Mouse (Mus musculus) embryonic facial prominence, embryonic 11.5 days (tissue): ENCODE measurements around the gene Sipa1l1. TPM values are rescaled to one million over a fixed set of nuclear protein-coding genes. Genes with fewer than 3 reads are reported as not detected.

Experiments
- ATAC-seq: fragments of 200-750 bp; cut with Nextera tagmentation; replicated peaks from 2 replicates; pipeline ENCODE4 v1.8.0; 2017; ENCODE audit warnings: low read depth; ENCODE audit not compliant: insufficient number of reproducible peaks, low FRiP score, low TSS enrichment
- DNase-seq: peaks from one replicate; pipeline ENCODE4 v3.0.0-alpha.2; 2015; ENCODE audit warnings: low spot score
- H3K27ac ChIP-seq: fragments of 300-500 bp; sonication (generic); replicated peaks from 2 replicates; pipeline ENCODE4 v1.5.1; 2014; ENCODE audit warnings: mild to moderate bottlenecking, low read depth, low read length, control low read depth
- H3K27me3 ChIP-seq: fragments of 300-500 bp; sonication (generic); 2 replicates; pipeline ENCODE4 v1.6.1; 2014; ENCODE audit warnings: mild to moderate bottlenecking, low read length, moderate library complexity, mixed read lengths; ENCODE audit not compliant: control insufficient read depth, insufficient read depth
- H3K36me3 ChIP-seq: fragments of 300-500 bp; sonication (generic); replicated peaks from 2 replicates; pipeline ENCODE4 v1.6.1; 2014; ENCODE audit warnings: low read depth, mild to moderate bottlenecking, low read length, moderate library complexity, mixed read lengths; ENCODE audit not compliant: control insufficient read depth, insufficient read depth
- H3K4me1 ChIP-seq: fragments of 300-500 bp; sonication (generic); 2 replicates; pipeline ENCODE4 v1.6.1; 2014; ENCODE audit warnings: low read length, mixed read lengths; ENCODE audit not compliant: control insufficient read depth, insufficient read depth
- H3K4me2 ChIP-seq: fragments of 300-500 bp; sonication (generic); 2 replicates; pipeline ENCODE4 v1.6.1; 2014; ENCODE audit warnings: low read depth, mild to moderate bottlenecking, control low read depth, low read length, moderate library complexity
- H3K4me3 ChIP-seq: fragments of 300-500 bp; sonication (generic); 2 replicates; pipeline ENCODE4 v1.5.1; 2014; ENCODE audit warnings: low read depth, low read length, control low read depth
- H3K9ac ChIP-seq: fragments of 300-500 bp; sonication (generic); replicated peaks from 2 replicates; pipeline ENCODE4 v1.6.1; 2014; ENCODE audit warnings: mild to moderate bottlenecking, control low read depth, low read length
- H3K9me3 ChIP-seq: fragments of 300-500 bp; sonication (generic); replicated peaks from 2 replicates; pipeline ENCODE4 v1.6.1; 2016; ENCODE audit warnings: mild to moderate bottlenecking, low read length, inconsistent platforms, mixed read lengths; ENCODE audit not compliant: control insufficient read depth
- WGBS: fragments of 180-500 bp; shearing (Covaris S2); extraction: QIAGEN DNeasy Blood & Tissue Kit; methylation state at CpG from one replicate; pipeline ENCODE4 v1.1.7; 2014; 5-methylcytosine and 5-hydroxymethylcytosine counted together
- polyA plus RNA-seq: library from polyadenylated mRNA; unstranded; fragments of >200 nt; fragmentation: Nextera tagmentation; extraction: Ambion mirVana; gene quantifications from 2 replicates; pipeline ENCODE4 v1.2.1, GENCODE M21; 2014

Gene Sipa1l1
- polyA plus RNA-seq, 1 experiment from 2014 or later, result 26.8 TPM

GRCm38 (mm10) chr12:82409686-82410472, 240.8 kb downstream of the Sipa1l1 start:
- Histone ChIP-seq H3K27me3 (no peaks in the 10 kb centered on the region), H3K4me1 (no peaks in the 10 kb centered on the region), H3K9me3 (no peaks in the 10 kb centered on the region), H3K27ac (no peak overlapping the region), H3K36me3 (no peaks in the 10 kb centered on the region), H3K4me3 (no peak overlapping the region), H3K9ac (no peak overlapping the region), H3K4me2 (no peak overlapping the region)
- no peak for DNase-seq
- no peak for ATAC-seq
- 66% methylated on average over 7 of the region's 7 CpGs for WGBS

GRCm38 (mm10) chr12:82412291-82413032, 243.3 kb downstream of the Sipa1l1 start:
- Histone ChIP-seq H3K9ac (no peak overlapping the region; the same call in 1 of the 2 replicates), H3K9me3 (no peaks in the 10 kb centered on the region), H3K4me2 (no peak overlapping the region), H3K27me3 (no peaks in the 10 kb centered on the region), H3K27ac (no peak overlapping the region), H3K36me3 (no peaks in the 10 kb centered on the region; the same call in 1 of the 2 replicates), H3K4me3 (no peak overlapping the region), H3K4me1 (no peaks in the 10 kb centered on the region)
- DNase-seq (no peak), ATAC-seq (no peak)
- 52% methylated on average over 3 of the region's 3 CpGs for WGBS

- Histone ChIP-seq H3K9ac (no peak overlapping the region), H3K27ac (no peak overlapping the region), H3K36me3 (no peaks in the 10 kb centered on the region; the same call in 1 of the 2 replicates), H3K4me3 (no peak overlapping the region), H3K27me3 (no peaks in the 10 kb centered on the region), H3K4me2 (no peak overlapping the region), H3K9me3 (no peaks in the 10 kb centered on the region), H3K4me1 (no peaks in the 10 kb centered on the region)
- WGBS, result 88% methylated on average over 4 of the region's 4 CpGs
- DNase-seq (no peak), ATAC-seq (no peak)
Observed at GRCm38 (mm10) chr12:82415690-82416364, 246.7 kb downstream of the Sipa1l1 start.

GRCm38 (mm10) chr12:82419027-82419426, 249.9 kb downstream of the Sipa1l1 start:
- no peaks in the 10 kb centered on the region for H3K27me3 ChIP-seq
- H3K9ac ChIP-seq, result no peak overlapping the region
- H3K4me3 ChIP-seq, result no peak overlapping the region
- ATAC-seq (no peak), DNase-seq (no peak)
- H3K27ac ChIP-seq, result no peak overlapping the region
- H3K9me3 ChIP-seq, result no peaks in the 10 kb centered on the region
- H3K4me2 ChIP-seq, result no peak overlapping the region
- no peaks in the 10 kb centered on the region for H3K4me1 ChIP-seq
- H3K36me3 ChIP-seq, result peaks cover 2% of the 10 kb centered on the region; the same call in 1 of the 2 replicates
- WGBS, result 91% methylated on average over 8 of the region's 8 CpGs

- DNase-seq, result no peak
- H3K9me3 ChIP-seq, result no peaks in the 10 kb centered on the region
- H3K9ac ChIP-seq, result no peak overlapping the region
- peaks cover 2% of the 10 kb centered on the region for H3K36me3 ChIP-seq
- H3K4me2 ChIP-seq, result no peak overlapping the region
- 93% methylated on average over 15 of the region's 15 CpGs for WGBS
- no peaks in the 10 kb centered on the region for H3K4me1 ChIP-seq
- H3K27ac ChIP-seq, result no peak overlapping the region
- ATAC-seq, result no peak
- no peaks in the 10 kb centered on the region for H3K27me3 ChIP-seq
- H3K4me3 ChIP-seq, result no peak overlapping the region
Observed at GRCm38 (mm10) chr12:82424783-82425182, 255.7 kb downstream of the Sipa1l1 start.

GRCm38 (mm10) chr12:82425853-82426252, 256.7 kb downstream of the Sipa1l1 start:
- peaks cover 2% of the 10 kb centered on the region for H3K36me3 ChIP-seq
- H3K4me2 ChIP-seq, result no peak overlapping the region
- H3K4me1 ChIP-seq, result no peaks in the 10 kb centered on the region
- H3K9me3 ChIP-seq, result no peaks in the 10 kb centered on the region
- no peak overlapping the region for H3K27ac ChIP-seq
- no peak for ATAC-seq
- 91% methylated on average over 11 of the region's 11 CpGs for WGBS
- H3K4me3 ChIP-seq, result no peak overlapping the region
- no peak overlapping the region for H3K9ac ChIP-seq
- no peak for DNase-seq
- H3K27me3 ChIP-seq, result no peaks in the 10 kb centered on the region

- 93% methylated on average over 2 of the region's 2 CpGs for WGBS
- DNase-seq, result no peak
- no peak overlapping the region for H3K4me2 ChIP-seq
- no peak overlapping the region for H3K27ac ChIP-seq
- no peaks in the 10 kb centered on the region for H3K27me3 ChIP-seq
- no peak overlapping the region for H3K9ac ChIP-seq
- H3K36me3 ChIP-seq, result peaks cover 2% of the 10 kb centered on the region
- no peaks in the 10 kb centered on the region for H3K9me3 ChIP-seq
- ATAC-seq, result no peak
- H3K4me3 ChIP-seq, result no peak overlapping the region
- no peaks in the 10 kb centered on the region for H3K4me1 ChIP-seq
Observed at GRCm38 (mm10) chr12:82427416-82427815, 258.3 kb downstream of the Sipa1l1 start.
